Mouse (Mus musculus): ENCODE measurements at regions not wholly inside any gene's neighbourhood (a gene's known extent, or its start where the extent isn't known, plus 50 kb on each side); places are given as distances from the start of the nearest gene placed in this dataset.
A peak's percentile ranks its signal among the peaks of the same experiment; 100 is the strongest.
"Not testable (repeated sequence)": the region's sequence is repeated elsewhere in the genome, so short reads cannot be mapped to it uniquely, and the experiment has no call there.

- Histone ChIP-seq H3K27ac (ENCODE audit: insufficient read depth, low read length) (peak overlapping the region; percentile 42), H3K4me1 (ENCODE audit: control insufficient read depth, insufficient read depth, insufficient read length) (peaks cover 22% of the 10 kb centered on the region), H3K27me3 (ENCODE audit: control insufficient read depth, insufficient read depth, low read length) (no peaks in the 10 kb centered on the region), H3K36me3 (ENCODE audit: control insufficient read depth, insufficient read depth, low read length) (no peaks in the 10 kb centered on the region), H3K4me3 (ENCODE audit: extremely low read depth, insufficient read depth, insufficient read length) (no peak overlapping the region)
- TF ChIP-seq CTCF (IDR thresholded peaks at IDR 0.05; ENCODE audit: extremely low read depth, insufficient read depth, insufficient read length, insufficient replicate concordance) (no peak), POLR2A (IDR thresholded peaks at IDR 0.05; ENCODE audit: low read depth, low read length) (no peak)
- WGBS = 73% methylated on average over 9 of the region's 9 CpGs
- no peak for DNase-seq (ENCODE audit: low read depth in 1 of 2, low spot score in 2 of 2)
Measured at GRCm38 (mm10) chr17:29435345-29436006, 55.1 kb upstream of the Pim1 start.

DNA sequence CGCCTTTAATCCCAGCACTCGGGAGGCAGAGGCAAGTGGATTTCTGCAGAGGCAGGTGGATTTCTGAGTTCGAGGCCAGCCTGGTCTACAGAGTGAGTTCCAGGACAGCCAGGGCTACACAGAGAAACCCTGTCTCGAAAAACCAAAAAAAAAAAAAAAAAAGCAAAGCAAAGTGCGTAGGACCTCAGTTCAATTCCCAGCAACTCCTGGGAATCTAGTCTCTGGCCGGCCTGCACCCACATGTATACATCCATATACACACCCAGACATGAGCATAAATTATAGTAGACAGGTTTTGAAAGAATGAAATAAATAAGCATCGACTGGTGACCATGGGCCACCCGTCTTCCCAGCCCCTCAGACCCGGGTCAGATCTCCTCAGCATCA, 54.1 kb upstream of the Pim1 start:
- H3K27me3 ChIP-seq (ENCODE audit: control insufficient read depth, insufficient read depth, low read length); DNase-seq (ENCODE audit: low read depth in 1 of 2, low spot score in 2 of 2); H3K36me3 ChIP-seq (ENCODE audit: control insufficient read depth, insufficient read depth, low read length): not testable (repeated sequence)
- Histone ChIP-seq H3K4me3 (ENCODE audit: extremely low read depth, insufficient read depth, insufficient read length) (peak overlapping the region; percentile 57; the same call in 1 of the 2 replicates), H3K27ac (ENCODE audit: insufficient read depth, low read length) (peak overlapping the region; percentile 74), H3K4me1 (ENCODE audit: control insufficient read depth, insufficient read depth, insufficient read length) (peaks cover 20% of the 10 kb centered on the region)
- WGBS = 75% methylated on average over 8 of the region's 9 CpGs

GRCm38 (mm10) chr17:29436871-29437534, 53.5 kb upstream of the Pim1 start:
- Histone ChIP-seq H3K27me3 (ENCODE audit: control insufficient read depth, insufficient read depth, low read length) (no peaks in the 10 kb centered on the region), H3K4me3 (ENCODE audit: extremely low read depth, insufficient read depth, insufficient read length) (peak overlapping the region; percentile 57), H3K4me1 (ENCODE audit: control insufficient read depth, insufficient read depth, insufficient read length) (peaks cover 15% of the 10 kb centered on the region), H3K27ac (ENCODE audit: insufficient read depth, low read length) (peak overlapping the region; percentile 74), H3K36me3 (ENCODE audit: control insufficient read depth, insufficient read depth, low read length) (no peaks in the 10 kb centered on the region)
- 3% methylated on average over 36 of the region's 36 CpGs for WGBS
- peak; percentile 15; the same call in 1 of the 2 replicates for TF ChIP-seq POLR2A (IDR thresholded peaks at IDR 0.05; ENCODE audit: low read depth, low read length)
- no peak for TF ChIP-seq CTCF (IDR thresholded peaks at IDR 0.05; ENCODE audit: extremely low read depth, insufficient read depth, insufficient read length, insufficient replicate concordance)
- DNase-seq (ENCODE audit: low read depth in 1 of 2, low spot score in 2 of 2) = peak; percentile 74

GRCm38 (mm10) chr17:29437535-29438324, 52.8 kb upstream of the Pim1 start:
- WGBS = 27% methylated on average over 16 of the region's 16 CpGs
- Histone ChIP-seq H3K27me3 (ENCODE audit: control insufficient read depth, insufficient read depth, low read length) (no peaks in the 10 kb centered on the region), H3K4me1 (ENCODE audit: control insufficient read depth, insufficient read depth, insufficient read length) (peaks cover 10% of the 10 kb centered on the region), H3K27ac (ENCODE audit: insufficient read depth, low read length) (peak overlapping the region; percentile 74), H3K36me3 (ENCODE audit: control insufficient read depth, insufficient read depth, low read length) (no peaks in the 10 kb centered on the region), H3K4me3 (ENCODE audit: extremely low read depth, insufficient read depth, insufficient read length) (peak overlapping the region; percentile 57)
- TF ChIP-seq CTCF (IDR thresholded peaks at IDR 0.05; ENCODE audit: extremely low read depth, insufficient read depth, insufficient read length, insufficient replicate concordance) = no peak
- TF ChIP-seq POLR2A (IDR thresholded peaks at IDR 0.05; ENCODE audit: low read depth, low read length) = no peak
- no peak for DNase-seq (ENCODE audit: low read depth in 1 of 2, low spot score in 2 of 2)

DNA sequence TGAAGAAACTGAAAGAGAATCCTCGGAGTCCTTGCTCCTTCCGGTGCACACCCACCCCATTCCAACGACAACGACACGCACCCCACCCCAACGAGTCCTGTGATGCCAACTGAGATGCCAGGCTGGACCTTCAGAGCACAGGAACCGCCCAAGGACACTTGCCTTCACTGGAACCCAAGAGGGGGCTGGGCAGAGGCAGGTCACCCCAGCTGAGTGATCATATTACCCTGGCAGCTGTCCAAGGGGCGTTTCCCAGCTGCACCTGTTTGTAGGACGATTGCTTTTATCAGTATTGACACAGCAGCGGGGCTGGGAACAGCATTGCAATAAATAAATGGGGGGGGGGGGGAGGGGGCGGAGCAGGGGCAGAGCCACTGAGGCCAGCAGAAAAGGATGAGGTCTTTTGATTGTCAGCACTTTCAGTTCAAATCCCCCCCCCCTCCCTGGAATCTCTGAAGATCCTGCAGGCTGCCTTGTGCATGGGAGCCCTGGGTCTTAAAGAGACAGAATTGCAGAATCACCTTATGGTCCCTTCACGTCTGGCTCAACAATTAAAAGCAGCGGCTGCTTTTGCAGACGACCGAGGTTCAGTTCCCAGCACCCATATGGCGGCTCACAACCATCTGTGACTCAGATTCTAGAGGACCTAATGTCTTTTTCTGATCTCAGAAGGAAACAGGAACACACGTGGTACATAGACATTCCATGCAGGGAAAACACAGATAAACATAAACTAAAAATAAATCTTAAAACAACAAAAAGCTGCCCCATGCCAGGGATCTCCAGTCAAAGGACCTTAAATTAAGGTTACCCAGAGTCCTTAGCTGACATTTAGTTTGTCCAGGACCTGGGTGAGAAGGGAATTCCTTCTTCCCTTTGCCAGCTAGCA, 52.0 kb upstream of the Pim1 start:
- 39% methylated on average over 17 of the region's 17 CpGs for WGBS
- Histone ChIP-seq H3K4me3 (ENCODE audit: extremely low read depth, insufficient read depth, insufficient read length) (peak overlapping the region; percentile 22; the same call in 1 of the 2 replicates), H3K4me1 (ENCODE audit: control insufficient read depth, insufficient read depth, insufficient read length) (peaks cover 10% of the 10 kb centered on the region), H3K27ac (ENCODE audit: insufficient read depth, low read length) (peak overlapping the region; percentile 52; the same call in 1 of the 2 replicates), H3K27me3 (ENCODE audit: control insufficient read depth, insufficient read depth, low read length) (no peaks in the 10 kb centered on the region), H3K36me3 (ENCODE audit: control insufficient read depth, insufficient read depth, low read length) (no peaks in the 10 kb centered on the region)
- peak in 1 of 2 experiments; percentile 64 for DNase-seq (ENCODE audit: low read depth in 1 of 2, low spot score in 2 of 2)
- TF ChIP-seq CTCF (IDR thresholded peaks at IDR 0.05; ENCODE audit: extremely low read depth, insufficient read depth, insufficient read length, insufficient replicate concordance) (no peak), POLR2A (IDR thresholded peaks at IDR 0.05; ENCODE audit: low read depth, low read length) (no peak)

GRCm38 (mm10) chr17:29439992-29440391, 50.6 kb upstream of the Pim1 start:
- no peak for DNase-seq (ENCODE audit: low read depth in 1 of 2, low spot score in 2 of 2)
- H3K4me1 ChIP-seq (ENCODE audit: control insufficient read depth, insufficient read depth, insufficient read length) = peaks cover 10% of the 10 kb centered on the region
- H3K27me3 ChIP-seq (ENCODE audit: control insufficient read depth, insufficient read depth, low read length) = no peaks in the 10 kb centered on the region
- peak overlapping the region; percentile 5; the same call in 1 of the 2 replicates for H3K27ac ChIP-seq (ENCODE audit: insufficient read depth, low read length)
- no peak for TF ChIP-seq CTCF (IDR thresholded peaks at IDR 0.05; ENCODE audit: extremely low read depth, insufficient read depth, insufficient read length, insufficient replicate concordance)
- no peak for TF ChIP-seq POLR2A (IDR thresholded peaks at IDR 0.05; ENCODE audit: low read depth, low read length)
- no peaks in the 10 kb centered on the region for H3K36me3 ChIP-seq (ENCODE audit: control insufficient read depth, insufficient read depth, low read length)
- WGBS = 79% methylated on average over 4 of the region's 4 CpGs
- no peak overlapping the region for H3K4me3 ChIP-seq (ENCODE audit: extremely low read depth, insufficient read depth, insufficient read length)
